Mouse (Mus musculus) gastrocnemius, postnatal 25 days (tissue): ENCODE results near the gene Gm29423. TPM values are rescaled to one million over a fixed set of nuclear protein-coding genes. Genes with fewer than 3 reads are reported as not detected.
"Not testable (repeated sequence)": the region's sequence is repeated elsewhere in the genome, so short reads cannot be mapped to it uniquely, and the experiment has no call there.

ENCODE experiments used
- DNase-seq: peaks from one replicate; pipeline ENCODE4 v3.0.0; 2022
- long read RNA-seq, 2 experiments: library from polyadenylated mRNA; stranded (forward); transcript quantifications; one replicate each; pipeline ENCODE4 v2.0.0; 2021
- total RNA-seq, 2 experiments: library from RNA; stranded (reverse); gene quantifications; 1 replicate in 1 of 2; 2 replicates in 1 of 2; pipeline ENCODE4 v1.2.3; 2021

Gene Gm29423
- not detected for total RNA-seq
- long read RNA-seq, experiment 1, result 0 reads
- long read RNA-seq, experiment 2, result 0 reads

DNA sequence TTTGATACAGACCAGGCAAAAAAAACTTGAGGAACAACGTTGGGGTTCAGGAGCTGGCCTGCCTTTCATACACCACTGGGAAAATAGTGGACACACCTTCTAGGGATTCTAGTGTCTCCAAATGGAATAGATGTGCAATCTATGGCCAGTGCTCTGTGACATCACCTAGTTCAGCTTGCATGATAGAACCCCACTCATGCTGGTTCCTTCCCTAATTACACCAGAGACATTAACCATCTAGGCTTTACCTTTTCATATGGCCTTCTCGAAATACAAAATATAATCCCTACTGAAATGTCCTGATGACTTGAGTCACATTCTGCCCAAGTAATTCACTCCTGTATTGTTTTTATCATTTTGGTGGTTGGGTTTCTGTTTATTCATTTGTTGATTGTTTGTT is at the start of gene Gm29423, which contains the start of gene Gm29644:
Gene Gm29423 (minus strand): TSS at position 101 of the 400 bp plus-strand sequence.
Gene Gm29644 (minus strand): TSS at position 157 of the 400 bp plus-strand sequence.
- DNase-seq, result not testable (repeated sequence)

GRCm38 (mm10) chrY:70273542-70273941 is 29.5 kb downstream of the Gm29423 start, which contains the start of gene Gm21118:
Gm21118 (minus strand) TSS chrY:70273642.
- DNase-seq, result not testable (repeated sequence)

Other genes with a start within 250 kb of the Gm29423 start
- not detected for gene Gm21118, start 29.6 kb downstream of the Gm29423 start, total RNA-seq
- gene Gm29644, start 56 bp upstream of the Gm29423 start, total RNA-seq, result not detected
- not detected for gene Gm20888, start 138.6 kb upstream of the Gm29423 start, total RNA-seq